Mouse (Mus musculus) telencephalon, adult 2 months (tissue): ENCODE measurements around the gene Akap6.

Experiments
- DNase-seq: peaks from one replicate; pipeline ENCODE4 v3.0.0-alpha.2; 2011; ENCODE audit warnings: low read depth, low spot score

Gene Akap6

DNA sequence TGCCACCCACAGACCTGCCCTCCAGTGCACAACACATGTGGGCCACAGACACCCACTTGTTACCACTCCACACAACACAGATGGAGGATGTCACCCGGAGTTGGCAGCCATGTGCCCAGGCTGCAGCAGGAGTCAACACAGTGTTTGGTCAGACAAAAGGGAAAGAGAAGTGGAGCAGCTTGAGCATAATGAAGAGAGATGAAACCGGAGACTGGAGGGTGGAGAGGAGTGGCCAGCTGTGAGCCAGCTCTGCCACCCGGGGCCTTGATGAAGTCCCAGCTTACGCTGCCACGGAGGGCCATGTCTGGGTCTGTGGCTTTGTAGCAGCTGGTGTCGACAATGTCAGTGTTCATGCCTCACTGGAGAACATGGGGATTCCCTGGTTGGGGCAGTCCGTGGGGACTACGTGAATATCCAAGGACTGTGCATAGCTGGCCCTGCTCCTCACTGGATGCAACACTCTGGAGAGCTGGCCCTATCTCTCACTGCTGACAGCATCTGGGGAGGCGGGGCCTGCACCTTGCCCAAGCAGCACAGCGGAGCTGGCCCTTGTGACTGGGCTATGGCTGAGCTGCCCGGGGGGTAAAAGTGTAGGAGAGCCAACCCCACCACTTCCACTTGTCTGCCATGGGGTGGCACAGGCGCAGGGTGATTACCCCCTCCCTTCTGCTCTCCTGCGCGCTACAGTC lies 148.8 kb downstream of the Akap6 start:
- DNase-seq = no peak

DNA sequence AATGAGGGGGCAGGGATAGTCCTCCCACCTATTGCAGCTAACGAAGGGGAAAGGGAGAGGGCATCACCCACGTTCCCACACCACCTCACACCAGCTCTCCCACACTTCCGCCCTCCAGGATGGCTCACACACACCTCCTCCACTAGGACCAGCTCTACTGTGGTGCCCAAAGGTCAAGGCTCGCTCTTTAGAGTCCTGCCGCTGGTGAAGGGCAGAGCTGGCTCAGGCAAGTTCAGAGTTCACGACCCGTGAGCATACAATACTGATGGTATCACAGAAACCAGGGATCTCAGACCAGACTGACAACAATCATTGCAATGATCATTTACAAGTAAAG lies 149.3 kb downstream of the Akap6 start:
- no peak for DNase-seq

DNA sequence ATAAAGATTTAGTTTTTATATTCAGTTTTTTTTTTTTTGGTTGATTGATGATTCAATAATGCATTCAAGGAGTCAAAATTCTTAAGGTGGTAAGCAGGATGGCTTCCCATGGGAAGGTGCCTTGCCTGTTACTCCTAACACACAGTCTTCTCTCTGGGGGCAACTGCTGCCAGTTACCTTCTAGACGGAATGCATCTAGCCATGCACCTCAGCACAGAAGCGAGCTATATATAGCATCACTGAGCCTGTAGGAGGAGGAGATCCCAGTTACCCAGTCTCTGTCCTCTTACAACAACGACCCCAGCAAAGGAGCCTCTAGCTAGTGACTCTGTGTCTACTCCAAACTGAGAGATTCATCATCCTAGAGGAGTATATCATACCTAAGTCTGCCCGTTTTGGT lies 150.1 kb downstream of the Akap6 start:
- DNase-seq = no peak

DNA sequence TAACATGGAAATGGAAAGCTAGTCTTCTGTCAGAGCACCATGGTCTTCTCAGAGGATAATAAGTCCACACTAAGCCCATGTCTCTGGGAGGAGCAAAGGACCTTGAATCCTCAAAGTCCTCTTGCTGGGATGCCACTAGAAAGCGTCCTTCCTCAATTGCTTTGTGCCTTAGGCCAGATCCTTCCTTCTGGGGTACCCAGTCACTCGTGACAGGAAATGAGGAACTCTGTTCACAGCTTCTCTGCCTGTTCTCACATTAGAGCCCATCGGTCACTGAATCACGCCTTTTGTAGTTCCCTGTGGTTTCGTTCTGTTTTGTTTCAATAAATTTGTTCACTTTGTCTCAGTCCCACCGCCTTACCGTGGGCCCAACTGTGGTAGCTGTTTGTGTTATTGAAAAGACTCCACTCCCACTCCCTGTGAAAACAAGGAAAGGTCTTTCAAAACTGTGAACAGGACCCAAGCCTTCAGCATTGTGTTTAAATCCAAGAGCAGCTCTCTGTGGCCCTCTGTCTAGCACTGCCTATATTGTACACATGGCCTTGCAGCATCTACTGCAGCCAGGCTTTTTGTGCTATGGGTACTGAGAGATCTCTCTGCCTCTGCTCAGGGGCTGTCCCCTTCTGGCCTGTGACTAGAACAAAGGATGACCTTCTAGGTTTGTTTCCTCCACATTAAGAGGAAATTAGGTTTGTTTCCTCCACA lies 151.3 kb downstream of the Akap6 start:
- DNase-seq = no peak

DNA sequence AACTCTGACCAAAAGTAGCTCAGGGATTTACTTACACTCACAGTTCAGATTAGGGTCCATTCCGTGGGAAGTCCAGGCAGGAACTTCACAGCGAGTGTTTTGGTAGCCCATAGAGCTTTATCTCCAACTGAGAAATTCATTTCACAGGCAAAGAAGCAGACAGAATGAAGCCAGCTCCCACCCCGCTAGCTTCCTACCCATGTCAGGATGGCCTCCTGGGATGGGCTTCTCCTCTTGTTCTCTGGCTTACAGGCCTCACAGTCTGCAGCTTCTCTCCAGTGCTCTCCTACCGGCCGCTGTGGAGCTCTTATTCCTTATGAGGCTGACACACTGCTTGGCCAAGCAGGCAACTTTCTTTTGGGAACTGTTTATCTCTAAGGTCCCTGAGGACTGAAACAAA lies 152.0 kb downstream of the Akap6 start:
- no peak for DNase-seq

DNA sequence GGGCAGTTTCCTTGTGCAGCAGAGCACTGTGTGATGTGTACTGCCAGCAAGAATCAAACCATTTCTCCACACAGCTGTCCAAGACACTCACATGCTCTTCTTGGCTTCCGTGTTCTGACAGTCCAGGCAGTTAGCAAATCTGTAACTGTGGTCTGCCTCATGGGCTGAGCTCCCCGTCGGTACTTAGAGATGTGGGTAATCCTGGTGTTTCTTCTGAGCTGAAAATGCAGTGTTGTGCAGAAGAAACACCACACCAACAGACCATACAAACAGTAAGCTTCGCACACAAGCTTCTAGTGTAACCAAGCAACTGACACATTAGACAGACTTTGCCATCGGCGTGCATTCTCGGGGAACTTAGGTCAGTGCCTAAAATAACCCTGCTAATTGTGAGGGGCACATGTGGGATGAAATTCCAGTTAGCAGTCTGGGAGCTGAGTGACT lies 155.1 kb downstream of the Akap6 start:
- no peak for DNase-seq

DNA sequence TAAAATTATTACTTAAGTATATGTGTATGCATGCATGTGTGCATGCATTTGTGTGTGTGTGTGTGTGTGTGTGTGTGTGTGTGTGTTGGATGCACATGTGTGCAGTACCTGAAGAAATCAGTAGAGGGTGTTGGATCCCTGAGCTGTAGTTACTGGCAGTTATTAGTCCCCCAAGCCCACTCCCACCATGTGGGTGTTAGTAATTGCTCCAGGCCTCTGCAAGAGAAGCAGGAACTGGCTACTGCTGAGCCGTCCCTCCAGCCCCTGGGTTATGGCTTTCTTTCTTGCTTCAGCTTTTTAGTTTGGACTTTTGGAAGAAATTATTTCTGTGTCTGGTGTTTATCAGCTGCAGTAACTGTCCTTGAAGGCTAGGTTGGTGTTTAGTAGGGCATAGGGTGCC lies 156.9 kb downstream of the Akap6 start:
- no peak for DNase-seq

DNA sequence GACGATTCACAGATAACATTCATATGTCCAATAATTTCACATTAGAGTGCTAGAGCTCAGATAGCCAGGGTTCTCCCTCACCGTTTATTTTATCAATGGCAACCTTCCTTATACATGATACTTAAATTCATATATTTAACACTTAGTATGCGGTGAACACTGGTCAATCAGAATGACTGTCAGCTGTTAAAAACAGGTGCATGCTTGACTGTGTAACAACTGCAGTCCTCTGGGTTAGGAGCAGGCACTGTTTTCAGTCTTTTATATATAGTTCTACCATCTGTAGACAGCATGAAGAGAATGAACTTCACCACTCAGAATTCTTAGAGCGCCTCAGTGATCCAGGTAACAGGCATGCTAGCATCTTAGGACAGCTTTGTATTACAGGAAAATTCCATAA lies 158.1 kb downstream of the Akap6 start:
- DNase-seq = no peak

DNA sequence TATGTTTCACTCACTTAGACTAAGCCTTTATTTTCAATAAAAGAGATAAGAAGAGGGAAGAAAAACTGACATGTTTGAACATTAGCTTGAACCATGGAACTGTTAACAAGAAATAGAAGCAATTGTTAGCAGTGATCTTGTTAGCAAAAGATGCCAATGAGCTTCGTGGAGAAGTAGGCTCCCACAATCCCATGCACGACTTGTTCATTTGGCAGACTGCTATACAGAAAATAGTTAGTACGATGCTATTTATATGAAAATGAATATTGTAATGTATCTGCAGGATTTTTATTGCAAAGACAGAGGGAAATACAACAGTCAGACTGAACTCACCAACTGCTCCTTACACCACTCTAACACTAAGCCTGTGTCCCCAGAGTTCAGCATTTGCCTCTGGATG lies 162.7 kb downstream of the Akap6 start:
- no peak for DNase-seq

DNA sequence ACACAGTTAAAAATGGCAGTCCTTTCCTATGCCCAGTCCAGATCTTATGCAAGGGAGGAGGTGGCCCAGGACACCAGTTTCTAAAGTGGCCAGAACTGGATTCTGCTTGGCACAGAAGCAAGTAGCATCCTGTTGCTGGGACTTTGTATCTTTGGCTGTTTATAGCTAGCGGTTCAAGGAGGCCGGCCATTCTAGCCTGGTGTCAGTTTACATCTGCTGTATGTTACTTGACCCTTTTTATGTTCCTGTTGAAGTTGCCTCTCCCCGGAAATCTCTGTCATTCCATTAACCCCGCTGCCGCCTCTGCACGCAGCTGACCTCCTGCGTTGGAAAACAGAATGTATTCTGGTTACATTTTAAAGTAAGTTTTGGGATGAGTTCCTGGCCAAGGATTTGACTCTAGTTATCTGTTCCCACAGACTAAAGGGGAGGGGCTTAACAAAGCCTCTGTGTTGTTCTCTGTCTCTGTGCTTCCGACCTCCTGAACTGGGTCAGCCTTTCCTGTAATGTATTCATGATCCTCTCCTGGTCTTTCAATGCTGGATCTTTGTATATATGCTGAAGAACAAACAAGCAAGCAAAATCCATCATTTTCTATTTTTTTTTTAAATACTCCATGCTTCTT lies 168.9 kb downstream of the Akap6 start:
- DNase-seq = no peak

DNA sequence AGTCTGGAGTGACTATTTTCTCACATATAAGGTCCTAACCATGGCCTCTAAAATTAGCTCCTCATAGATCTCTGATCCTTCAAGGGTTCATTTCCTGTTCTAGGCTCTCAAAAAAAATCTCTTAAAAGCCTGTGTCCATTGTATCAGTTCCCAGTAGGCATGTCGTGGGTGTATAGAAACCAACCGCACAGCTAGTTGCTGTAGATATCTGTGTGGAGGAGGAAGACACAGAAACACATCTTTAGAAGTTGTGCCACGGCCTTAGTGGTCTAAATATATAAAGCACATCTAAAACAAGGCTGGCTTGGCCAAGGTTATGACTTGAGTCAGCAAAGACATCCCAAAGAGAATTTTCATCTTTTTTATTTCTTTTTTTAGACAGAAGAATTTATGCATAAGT lies 172.4 kb downstream of the Akap6 start:
- peak; percentile 41 for DNase-seq

DNA sequence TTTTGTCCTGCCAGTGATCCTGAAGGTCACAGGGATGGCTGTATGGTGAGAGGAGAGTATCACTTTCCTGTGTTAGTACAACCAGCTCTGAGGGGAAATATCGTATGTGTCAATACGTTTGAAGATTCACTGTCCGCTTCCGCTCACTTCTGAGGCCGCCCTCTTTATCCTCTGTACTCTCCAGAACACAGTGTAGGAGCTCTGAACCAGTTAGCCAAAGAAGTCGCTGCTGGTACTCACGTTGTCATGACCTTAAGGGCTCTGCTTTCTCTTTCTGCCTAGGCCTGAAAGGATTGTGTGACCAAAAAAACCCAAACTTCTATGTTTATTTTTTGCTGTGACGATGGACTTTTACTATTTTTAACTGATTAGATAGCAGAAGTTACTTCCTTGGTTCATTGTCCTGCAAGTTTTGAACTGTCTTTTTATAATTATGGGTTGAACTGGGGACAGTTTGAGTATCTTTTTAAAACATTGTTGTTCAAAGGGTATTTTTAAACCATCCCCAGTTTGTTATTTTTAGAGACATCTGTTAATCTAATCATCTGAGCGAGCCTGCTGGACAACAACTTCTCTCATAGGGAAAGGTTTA lies 175.2 kb downstream of the Akap6 start:
- no peak for DNase-seq

DNA sequence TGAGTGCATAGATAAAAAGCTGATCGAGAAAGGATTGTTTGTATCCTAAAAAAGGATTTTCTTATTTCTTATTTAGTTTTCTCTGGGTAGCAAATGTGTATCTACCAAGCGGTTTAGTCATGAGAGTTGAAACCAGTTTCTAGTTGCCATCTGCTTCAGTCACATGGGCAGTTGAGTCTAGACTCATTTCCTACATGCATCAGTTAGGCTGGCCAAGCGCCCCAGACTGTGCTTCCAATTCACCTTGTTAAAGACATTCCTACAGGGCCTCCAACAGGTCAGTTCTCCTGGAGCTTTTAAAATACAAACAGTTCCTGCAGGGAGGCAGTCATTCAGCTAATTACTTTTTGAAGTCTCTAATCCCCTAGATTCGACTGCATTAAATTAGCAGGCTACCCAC lies 176.9 kb downstream of the Akap6 start:
- peak; percentile 46 for DNase-seq

DNA sequence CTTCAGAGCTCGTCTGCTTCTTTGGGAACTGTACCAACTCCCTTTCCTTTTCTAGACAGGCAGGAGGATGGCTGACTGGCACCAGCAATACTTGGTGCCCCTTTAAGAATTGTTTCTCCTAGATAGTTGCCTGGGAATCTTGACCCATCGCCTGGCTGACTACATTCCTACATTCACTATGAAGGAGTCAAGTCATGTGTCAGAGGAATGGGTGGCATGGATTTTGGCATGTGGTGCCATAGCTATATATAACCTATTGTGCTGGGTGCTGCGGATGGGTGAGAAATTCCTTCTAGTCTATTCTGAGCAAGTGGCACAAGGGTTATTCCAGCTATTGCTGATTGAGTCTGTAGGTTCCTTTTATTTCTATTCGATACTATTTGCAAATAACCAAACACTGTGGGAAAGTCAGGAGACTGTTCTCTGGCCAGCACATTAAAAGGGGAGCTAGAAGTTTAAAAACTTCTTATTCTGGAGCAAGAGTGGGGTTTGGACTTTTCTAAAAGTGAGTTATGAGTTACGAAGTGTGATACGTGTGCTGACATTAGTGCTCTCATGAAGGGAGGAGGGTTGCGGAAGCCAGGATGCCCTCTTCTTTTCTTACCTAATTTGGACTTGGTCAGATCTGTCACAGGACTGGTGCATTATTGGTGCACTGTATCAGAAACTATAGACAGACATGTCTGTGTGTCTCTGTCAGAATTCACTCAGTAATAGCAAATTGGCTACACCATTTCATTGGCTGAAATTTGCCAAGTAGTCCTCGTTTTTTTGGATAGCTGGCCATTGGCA lies 178.0 kb downstream of the Akap6 start:
- DNase-seq = no peak

DNA sequence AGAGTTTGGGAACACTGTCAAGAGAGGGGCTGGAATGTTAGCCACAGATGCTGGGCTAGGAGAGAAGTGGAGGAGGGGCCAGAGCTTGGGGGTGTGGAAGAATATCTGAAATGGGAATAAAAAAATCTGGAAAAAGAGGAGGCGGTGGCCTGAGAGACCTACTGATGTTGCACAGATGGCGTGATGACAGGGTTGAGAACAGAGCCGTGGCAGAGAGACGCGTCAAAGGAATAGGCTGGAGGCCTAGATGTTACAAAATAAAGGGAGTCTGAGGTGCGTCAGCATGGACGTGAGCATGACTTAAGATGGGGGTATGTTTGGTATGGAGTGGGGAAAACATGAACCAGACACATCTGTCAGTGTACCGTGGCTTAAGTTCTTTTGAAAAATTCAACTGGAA lies 180.1 kb downstream of the Akap6 start:
- DNase-seq = no peak

DNA sequence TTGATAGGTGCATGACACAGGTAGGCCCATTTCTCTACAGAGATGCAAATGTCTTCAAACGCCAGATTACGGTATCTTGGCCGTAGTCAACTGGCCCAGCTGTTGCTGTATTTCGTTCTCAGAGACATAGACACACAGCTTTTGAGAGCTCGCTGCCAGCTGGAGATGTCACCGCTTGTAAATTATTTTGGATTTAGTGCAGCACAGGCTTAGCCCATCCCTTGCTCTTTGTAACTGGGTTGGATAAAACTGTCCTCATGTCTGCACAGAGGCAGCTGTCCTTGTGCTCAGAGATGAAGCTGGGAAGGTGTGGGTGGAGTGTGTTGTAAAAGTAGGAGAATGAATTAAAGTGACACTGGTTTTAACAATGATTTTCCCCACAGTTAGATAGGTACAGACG lies 193.3 kb downstream of the Akap6 start:
- peak; percentile 68 for DNase-seq

DNA sequence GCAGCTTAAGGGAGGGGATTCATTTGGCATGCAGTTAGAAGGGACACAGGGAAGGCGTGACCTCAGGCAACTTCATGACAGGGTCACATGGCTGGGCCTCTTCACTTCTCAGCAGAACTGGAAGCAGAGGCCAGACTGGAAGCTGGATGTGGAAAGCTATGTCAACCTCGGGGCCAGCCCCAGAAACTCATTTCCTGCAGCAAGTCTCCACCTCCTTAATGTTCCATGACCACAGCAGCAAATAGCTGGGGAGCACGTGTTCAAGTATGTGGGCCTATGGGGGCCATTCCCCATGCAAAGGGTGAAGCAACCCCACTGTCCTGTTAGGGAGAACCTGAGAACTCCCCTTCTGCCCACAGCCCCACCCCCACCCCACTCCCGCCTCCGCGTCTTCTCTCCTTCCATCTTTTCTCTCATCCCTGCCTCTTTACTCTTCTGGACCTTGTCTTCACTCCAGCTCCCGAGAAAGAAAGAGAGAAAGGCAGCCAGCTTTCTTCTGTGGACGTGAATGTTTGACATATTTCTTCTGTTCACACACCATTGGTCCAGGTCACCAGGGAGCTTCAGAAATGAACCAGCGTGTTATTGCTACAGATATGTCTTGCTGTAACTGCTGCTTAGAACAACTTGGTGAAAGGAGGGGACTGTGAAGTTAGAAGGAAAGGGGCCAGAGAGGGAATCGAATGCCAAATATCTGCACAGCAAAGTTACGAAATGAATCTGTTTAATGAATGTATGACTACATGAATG lies 194.6 kb downstream of the Akap6 start:
- no peak for DNase-seq

DNA sequence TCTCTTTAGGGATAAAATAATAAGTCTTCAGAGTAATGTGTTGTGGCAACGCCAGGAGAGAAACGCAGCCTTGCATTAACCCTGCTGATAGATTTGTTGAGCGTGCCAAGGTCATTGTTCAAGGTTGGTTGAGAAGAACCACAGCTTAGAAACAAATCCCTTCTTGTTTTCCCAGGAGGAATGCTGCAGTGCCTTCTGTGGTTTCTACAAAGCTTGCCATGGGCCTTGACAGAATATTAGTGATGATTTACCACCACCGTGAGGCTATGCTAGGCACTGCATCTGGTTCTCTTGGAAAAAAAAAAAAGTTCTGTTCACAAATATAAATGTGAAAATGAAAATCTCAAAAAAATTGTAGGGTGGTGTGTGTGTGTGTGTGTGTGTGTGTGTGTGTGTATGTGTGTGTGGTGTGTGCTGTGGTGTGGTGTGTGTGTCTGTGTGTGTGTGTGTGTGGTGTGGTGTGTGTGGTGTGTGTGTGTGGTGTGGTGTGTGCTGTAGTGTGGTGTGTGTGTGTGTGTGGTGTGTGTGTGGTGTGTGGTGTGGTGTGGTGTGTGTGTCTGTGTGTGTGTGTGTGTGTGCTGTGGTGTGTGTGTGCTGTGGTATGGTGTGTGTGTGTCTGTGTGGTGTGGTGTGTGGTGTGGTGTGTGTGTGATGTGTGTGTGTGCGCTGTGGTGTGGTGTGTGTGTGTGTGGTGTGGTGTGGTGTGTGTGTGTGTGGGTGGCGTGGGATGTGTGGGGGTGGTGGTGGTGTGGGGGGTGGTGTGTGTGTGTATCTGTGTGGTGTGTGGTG lies 196.7 kb downstream of the Akap6 start:
- DNase-seq = peak; percentile 82

DNA sequence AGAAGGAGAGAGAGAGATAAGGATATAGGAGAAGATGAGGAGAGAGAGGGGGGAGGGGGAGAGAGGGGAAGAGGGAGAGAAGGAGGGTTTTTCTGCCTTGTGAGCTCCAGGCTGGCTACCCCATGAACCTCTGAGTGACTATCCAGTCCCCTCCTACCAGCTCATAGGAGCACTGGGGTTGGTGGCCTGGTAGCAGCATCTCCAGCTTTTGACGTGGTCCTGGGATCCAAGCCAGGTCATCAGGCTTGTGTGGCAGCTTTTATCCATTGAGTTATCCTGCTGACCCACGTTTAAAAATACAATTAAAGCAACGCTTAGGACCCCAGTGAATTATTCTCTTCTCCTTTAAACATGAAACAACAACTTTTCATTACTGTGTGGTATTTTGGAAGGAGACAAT lies 197.6 kb downstream of the Akap6 start:
- DNase-seq = no peak

DNA sequence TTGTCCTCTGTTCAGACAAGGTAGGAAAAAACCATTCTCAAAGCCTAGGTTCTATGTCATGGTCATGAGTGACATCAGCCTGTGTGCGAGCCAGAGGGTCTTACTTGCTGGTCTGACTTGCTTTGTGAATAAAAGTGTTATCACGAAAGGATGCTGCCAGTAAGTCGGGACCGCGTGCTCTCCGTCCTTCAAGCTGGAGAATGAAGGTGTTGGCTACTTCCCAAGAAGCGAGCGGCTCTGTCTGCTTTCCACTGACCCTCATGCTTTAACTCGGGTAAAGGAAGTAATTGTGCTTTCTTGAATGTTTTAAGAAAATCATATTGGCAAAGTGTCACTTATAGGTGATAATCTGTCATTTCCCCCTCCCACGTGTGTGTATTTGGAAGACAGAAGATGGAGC lies 198.9 kb downstream of the Akap6 start:
- DNase-seq = no peak
